Mouse (Mus musculus) R1 (cell line): ENCODE results near the gene Prmt1.
"Not testable (repeated sequence)": the region's sequence is repeated elsewhere in the genome, so short reads cannot be mapped to it uniquely, and the experiment has no call there.

ENCODE experiments used
- DNase-seq: peaks from one replicate; pipeline ENCODE4 v3.0.0-alpha.2; 2018; ENCODE audit warnings: low read depth, low spot score

Prmt1 gene

DNA sequence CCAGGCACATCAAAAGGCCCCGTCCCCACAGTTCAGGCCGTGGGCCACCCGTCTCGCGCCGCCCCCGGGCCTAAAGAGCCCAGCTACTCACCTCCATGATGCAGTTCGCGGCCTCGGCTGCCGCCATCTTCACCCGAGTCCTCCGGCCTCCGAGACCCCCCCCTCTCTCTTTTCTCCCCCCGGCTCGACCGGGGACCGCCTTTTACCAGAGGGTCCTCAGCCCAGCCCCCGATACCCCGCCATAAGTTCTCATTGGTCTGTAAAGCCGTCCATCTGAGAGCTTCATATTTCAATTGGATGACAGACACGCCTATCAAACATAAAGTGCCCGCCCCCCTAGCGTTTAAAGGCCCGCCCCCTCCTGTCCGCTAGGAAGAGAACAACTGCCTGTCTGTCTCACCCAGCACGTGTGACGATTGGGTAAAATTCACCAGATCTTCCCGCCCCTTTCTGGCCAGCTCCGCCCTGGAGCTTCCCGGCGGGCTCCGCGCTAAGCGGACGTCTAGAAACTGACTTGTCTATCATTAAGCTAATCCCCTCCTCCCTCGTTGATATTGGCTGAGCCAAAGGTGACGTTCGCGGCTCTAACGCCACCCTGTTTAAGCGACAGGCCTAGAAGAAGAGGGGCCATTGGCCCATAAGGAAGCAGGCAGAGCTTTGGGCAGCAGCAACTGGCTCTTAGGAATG is at the start of gene Prmt1:
Gene Prmt1, minus strand, starts transcription at position 377 of the 687 bp plus-strand sequence.
- peak; percentile 100 for DNase-seq

DNA sequence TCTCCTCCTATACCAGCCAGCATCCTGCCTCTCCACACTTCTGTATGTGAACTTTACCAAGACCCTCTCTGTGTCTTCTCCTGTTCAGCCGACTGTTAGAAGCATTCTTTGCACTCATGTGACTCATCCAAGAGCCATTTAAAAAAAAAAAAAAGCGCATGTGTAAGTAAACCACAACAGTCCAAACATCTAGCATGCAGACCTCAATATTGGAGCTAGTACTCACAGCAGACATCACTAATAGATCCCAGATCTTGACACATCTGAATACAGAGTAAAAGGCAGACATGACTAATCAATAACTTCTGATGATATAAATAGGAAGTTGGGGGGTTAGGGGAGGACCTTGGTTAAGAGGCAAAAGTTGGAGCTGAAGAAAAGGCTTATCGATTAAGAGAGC is 49.3 kb upstream of the Prmt1 start:
- DNase-seq, result no peak

- DNase-seq, result no peak
Measured at GRCm38 (mm10) chr7:45033722-45034359, 47.5 kb upstream of the Prmt1 start.

DNA sequence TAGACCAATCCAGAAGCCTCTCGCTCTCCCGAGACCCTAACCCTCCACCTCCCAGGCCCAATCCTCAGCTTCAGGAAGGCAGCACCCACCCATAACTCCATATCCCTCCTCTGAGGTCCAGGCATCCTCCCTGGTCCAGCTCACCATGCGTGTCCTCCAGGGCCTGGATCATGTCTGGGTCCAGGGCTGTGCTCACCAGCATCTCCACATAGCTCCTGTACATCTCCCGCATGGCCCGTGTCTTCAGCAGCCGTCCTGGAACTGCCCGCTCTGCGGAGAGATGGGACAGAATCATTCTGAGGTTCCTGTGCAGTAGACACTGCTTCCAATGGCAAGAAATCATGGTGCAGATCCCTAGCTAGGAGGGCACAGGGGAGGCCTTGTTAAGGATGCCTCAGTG is 44.5 kb upstream of the Prmt1 start:
- no peak for DNase-seq

GRCm38 (mm10) chr7:45029995-45030394 is 43.6 kb upstream of the Prmt1 start:
- no peak for DNase-seq

DNA sequence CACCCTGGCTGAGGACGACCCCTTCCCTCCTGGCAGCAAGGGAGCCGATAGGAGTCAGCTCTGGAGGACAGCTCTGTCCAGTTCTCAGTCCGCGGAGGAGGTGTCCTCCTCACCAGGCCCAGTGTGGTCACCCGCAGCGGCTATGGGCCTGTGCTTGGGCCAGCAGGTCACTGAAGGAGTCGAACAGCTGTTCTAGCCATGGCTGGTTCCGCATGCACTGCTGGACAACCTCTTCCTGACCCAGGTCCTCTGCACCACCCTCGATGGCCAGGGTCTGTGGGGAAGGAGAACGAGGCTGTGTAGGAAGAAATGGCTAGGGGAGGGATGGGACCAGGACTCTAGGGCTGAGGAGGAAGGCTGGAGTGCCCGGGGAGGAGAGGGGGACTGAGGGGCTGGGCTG is 42.0 kb upstream of the Prmt1 start:
- no peak for DNase-seq

DNA sequence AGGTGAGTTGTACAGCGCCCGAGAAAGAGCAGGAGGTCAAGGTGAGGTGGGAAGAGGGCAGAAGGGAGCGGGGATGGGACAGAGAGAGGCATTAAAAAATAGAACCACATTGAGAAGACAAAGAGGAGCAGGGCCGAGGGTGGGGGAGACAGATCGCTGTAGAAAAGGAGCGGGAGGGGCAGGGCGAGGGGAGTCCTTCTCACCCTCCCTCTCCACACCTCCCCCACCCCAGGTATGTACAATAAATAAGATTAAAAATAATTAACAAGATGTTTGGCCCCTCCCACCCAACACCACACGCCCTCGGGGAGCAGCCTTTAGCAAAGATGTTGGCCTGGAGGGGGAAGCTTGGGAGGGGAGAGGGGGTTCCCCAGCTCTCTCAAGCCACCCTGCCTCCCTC is 41.4 kb upstream of the Prmt1 start:
- DNase-seq, result no peak

DNA sequence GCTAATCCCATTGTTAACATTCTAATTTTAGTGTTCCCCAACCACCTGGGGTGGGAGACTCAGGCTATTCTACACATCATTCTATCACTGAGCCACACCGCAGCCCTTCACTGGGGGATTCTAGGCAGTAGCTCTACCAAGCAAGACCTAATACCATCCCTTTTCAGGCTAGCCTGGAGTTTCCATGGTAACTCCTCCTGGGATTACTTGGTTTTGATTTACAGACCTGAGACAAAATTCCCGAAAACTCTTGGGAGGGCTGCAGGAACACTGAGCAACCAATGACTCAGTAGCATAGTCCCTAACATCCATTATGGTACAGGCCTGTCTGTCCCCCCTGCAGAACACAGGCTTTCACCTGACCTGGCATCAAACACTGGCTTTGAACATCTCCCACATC is 39.9 kb upstream of the Prmt1 start:
- DNase-seq, result no peak

DNA sequence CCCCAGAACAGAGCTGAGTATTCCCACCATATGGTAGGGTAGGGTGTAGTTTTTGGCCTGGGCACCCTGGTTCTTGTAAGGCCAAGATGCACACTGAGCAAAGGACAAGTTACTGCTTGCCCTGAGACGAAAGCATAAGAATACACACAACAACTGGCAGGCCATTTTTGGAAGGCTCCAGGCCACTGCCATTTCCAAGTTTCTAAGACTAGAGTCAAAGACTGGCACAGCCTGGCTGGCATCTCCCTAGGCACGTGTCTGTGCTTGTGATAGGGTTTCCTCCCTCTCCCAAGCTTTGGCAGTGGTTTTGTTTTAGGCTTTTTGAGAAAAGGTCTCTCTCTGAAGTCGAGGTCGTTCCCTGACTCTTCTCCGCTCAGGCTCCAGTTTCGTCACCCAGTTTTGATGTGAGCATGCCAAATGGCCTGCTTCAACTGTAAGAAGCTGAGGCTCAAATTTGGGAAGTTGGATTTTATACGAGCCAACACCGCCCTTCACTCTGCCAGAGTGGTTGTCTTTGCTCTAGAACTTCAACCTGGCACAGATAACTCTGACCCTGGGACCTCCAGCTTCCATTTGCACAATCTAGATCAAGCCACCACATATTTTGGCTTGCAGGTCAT is 39.3 kb upstream of the Prmt1 start:
- no peak for DNase-seq

DNA sequence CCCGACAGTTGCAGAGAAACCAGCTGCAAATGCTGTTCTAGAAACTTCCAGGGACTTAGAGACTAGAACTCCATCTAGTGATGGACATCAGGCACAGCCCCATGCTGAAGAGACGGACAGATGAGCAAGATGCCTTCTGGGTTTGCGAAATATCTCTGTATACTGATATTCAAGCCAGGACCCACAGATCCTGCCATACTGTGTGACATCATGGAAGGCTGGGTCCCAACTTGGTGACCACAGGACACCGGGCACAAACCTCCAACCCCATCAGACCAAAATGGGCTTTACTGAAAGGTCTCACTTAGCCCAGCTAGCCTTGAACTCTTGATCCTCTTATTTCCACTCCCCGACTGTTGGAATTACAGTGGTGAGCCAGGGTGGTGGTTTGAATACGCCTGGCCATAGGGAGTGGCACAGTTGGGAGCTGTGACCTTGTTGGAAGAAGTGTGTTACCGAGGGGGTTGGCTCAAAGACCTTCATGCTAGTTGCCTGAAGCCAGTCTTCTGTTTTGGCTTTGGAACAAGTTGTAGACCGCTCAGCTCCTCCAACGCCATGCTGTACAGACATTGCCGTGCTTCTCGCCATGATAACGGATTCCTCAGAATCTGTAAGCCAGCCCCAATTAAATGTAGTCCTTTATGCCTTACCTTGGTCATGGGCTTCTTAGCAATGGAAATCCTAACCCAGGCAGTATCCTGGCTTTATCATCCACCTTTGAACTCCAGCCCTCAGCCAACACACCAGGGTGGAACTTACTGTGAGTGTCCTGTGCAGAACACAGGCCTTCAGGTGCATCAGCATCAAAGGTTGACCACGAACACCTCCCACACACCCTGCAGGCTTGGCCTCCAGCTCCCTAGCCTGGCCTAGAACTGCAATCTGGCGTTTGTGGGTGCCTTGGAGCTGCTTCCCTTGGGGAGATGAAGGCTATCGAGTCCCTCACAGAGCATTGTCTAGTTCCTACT is 38.2 kb upstream of the Prmt1 start:
- DNase-seq, result peak; percentile 59

GRCm38 (mm10) chr7:45023711-45024110 is 37.3 kb upstream of the Prmt1 start:
- not testable (repeated sequence) for DNase-seq

GRCm38 (mm10) chr7:45020225-45020624 is 33.9 kb upstream of the Prmt1 start:
- no peak for DNase-seq

- DNase-seq, result peak; percentile 89
Measured at GRCm38 (mm10) chr7:45019031-45019571, 32.7 kb upstream of the Prmt1 start.

- DNase-seq, result peak; percentile 100
Measured at GRCm38 (mm10) chr7:45017242-45018061, 31.1 kb upstream of the Prmt1 start, which contains the start of gene Rras. Gene Rras, plus strand, starts transcription at chr7:45017961.

- no peak for DNase-seq
Measured at GRCm38 (mm10) chr7:45016761-45017160, 30.4 kb upstream of the Prmt1 start.

- peak; percentile 99 for DNase-seq
Measured at GRCm38 (mm10) chr7:45015957-45016612, 29.7 kb upstream of the Prmt1 start, which contains the start of gene Scaf1. Gene Scaf1, minus strand, starts transcription at chr7:45016363.

GRCm38 (mm10) chr7:45015344-45015956 is 29.1 kb upstream of the Prmt1 start:
- DNase-seq, result peak; percentile 65

GRCm38 (mm10) chr7:45014096-45014451 is 27.7 kb upstream of the Prmt1 start:
- DNase-seq, result no peak

- DNase-seq, result no peak
Measured at GRCm38 (mm10) chr7:45013366-45014095, 27.2 kb upstream of the Prmt1 start.
